Mouse (Mus musculus) cerebellum, postnatal 25 days (tissue): ENCODE measurements around the gene Ifit3b.
"Not testable (repeated sequence)": the region's sequence is repeated elsewhere in the genome, so short reads cannot be mapped to it uniquely, and the experiment has no call there.

Source experiments
- DNase-seq, 2 experiments: peaks; one replicate each; pipeline ENCODE4 v3.0.0; 2021; ENCODE audit warnings: mixed read lengths in 2 of 2

The Ifit3b gene

GRCm38 (mm10) chr19:34607237-34608051 is at the start of gene Ifit3b:
Gene Ifit3b, plus strand, starts transcription at chr19:34607970.
- not testable (repeated sequence) for DNase-seq

DNA sequence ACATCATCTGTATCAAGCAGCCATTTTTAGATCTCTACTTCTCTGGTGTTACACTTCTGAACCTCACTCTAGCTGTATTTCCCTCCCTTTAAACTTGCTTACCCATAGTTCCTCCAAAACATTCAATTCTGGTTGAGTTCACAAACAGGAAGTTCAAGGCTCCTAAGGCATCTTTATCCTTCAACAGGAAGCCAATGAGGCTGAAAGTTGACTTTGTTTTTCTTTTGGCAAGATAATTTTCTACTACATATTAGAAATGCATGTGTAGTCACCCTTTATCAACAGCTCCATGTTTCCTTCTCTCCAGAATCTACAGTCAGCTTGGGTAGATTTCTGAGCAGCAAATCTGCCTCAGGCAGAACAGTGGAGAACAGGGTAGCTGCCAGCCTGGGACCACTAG is 45.2 kb upstream of the Ifit3b start:
- DNase-seq = no peak

GRCm38 (mm10) chr19:34566178-34566784 is 41.5 kb upstream of the Ifit3b start:
- DNase-seq = no peak

DNA sequence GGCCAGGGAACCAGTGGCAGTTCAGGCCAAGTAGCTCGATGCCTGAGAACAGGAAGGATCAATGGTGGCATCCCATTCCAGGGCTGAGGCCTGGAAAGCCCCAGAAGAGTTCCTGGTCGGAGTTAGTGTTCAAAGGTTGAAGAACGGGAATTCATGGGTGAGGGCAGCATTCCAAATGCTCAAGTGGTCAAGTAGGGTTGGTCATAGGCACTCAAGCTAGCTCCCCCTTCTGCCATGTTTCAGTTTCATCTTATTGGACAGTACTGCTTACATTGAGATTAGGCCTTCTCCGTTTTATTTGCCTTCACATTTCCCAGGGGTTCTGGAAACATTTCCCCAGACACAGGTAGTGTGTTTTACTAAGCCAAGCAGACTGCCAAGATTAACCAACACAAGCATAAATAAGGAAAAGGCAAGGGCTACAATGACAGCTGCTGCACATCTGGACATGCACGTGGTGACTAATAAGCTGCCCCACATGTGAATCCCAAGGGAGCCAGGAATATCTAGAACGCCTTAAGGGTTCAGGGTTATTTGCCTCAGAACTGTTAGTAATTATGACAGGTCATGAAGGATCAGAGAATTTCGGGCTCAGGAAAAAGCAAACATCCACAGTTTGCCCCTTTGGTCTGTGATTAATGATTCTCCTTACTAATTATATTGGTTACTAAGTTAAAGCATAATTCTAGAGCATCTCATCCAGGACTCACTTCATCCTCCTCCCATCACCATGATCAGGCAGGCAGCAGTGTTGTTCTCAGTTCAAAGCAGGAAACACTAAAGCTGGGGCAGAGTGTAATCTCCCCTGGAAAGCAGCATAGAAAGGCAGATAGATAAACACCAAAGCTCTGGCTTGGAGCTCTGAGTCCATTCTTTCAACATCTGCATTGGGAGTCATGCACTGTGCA is 38.5 kb upstream of the Ifit3b start:
- no peak for DNase-seq

DNA sequence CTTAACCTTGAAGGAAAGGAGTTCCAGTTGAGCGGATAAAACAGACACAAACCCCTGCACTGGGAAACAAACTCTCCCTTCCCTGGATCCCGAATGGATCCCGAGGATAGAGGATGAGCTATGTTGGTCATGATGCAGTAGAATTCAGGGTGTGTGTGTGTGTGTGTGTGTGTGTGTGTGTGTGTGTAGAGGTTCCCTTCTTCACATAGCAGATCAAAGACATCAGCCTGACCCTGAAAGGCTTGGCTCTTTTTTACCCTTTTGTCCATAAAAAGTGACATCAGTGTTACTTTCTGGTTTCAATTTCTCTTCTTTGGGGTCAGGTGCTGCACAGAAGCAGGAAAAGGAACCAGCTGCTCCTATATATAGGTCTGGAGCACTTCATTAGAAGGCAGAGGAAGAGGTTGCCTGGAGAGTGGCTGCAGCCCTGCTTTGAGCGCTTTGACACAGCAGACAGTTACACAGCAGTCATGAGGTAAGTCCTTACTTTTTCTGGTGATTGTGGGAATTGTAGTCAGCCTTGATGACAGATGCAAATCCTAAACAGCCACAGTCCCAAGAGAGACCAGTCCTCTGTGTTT is 37.8 kb upstream of the Ifit3b start:
- DNase-seq = no peak

- no peak for DNase-seq
These were observed 36.7 kb upstream of the Ifit3b start for GRCm38 (mm10) chr19:34571080-34571479.

GRCm38 (mm10) chr19:34573650-34574049 is 34.1 kb upstream of the Ifit3b start:
- no peak for DNase-seq

GRCm38 (mm10) chr19:34577121-34577520 is 30.6 kb upstream of the Ifit3b start:
- DNase-seq = no peak

DNA sequence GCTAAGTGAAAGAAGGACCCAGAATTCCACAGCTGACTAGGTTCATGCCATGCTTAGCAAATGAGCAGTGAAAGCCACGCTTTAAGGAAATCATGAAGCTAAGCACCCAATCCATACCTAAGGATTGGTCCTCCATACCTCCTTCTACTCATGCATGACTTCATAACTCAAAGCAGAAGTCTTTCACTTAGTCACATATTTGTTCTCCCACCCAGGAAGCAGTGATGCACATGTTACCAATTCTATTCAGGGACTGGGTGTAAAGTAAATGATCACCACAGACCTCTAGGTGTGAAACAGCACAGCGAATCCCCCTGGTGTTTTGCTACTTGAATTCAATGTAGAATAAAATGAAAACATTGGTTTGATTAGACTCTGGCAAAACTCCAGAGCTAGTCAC is 25.1 kb upstream of the Ifit3b start:
- DNase-seq = not testable (repeated sequence)

DNA sequence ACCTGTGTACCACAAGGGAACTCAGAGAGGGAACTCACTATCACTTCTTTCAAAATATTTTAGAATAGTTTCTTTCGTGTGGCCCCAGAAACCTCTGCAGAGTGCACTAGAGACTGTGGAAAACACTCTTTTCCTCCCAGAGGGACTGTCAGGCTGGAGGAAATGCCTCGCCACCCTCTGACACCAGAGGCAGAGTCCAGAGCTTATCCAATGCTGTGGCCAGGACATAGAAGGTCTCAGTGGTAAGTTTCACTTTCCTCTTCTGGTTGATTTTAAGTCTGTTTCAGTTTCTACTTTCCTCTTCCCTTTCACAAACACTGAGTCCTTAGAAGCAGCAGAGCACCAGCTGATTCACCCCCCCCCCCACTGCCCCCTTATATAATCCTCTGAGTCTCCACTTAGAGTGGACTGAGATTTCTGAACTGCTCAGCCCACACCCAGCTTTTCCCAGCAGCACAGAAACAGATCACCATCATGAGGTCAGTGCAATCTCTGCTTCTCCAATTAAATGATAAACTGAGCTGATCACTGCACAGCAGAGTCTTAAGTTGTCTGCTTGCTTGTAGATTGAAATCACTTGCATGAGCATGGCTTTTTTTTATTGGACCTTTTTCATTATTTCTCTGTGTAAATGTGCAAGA is 24.5 kb upstream of the Ifit3b start, which contains the start of gene Ifit3:
TSS of gene Ifit3 (plus strand) at position 406 of the 641 bp plus-strand sequence.
- not testable (repeated sequence) for DNase-seq

- DNase-seq = not testable (repeated sequence)
These were observed 21.9 kb upstream of the Ifit3b start for GRCm38 (mm10) chr19:34585740-34586458.

GRCm38 (mm10) chr19:34587898-34588692 is 19.7 kb upstream of the Ifit3b start:
- not testable (repeated sequence) for DNase-seq

DNA sequence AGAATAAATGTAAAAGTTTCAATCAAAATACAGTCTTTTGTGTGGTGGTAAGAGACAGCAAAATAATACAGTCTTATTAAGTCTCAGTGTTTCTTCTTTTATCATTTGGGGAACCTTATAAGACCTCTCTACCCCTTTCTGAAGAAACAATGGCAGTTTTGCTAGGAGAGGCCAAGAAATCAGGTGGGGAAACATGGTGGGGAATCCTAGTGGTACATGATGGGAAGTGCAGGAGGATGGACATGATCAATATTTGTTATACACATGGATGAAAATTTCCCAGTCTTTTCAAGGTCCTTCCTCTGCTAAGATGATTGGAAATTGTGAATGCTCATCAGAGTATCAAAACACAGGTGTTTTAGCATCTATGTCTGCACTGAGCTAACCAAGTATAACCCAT is 18.8 kb upstream of the Ifit3b start:
- no peak for DNase-seq

DNA sequence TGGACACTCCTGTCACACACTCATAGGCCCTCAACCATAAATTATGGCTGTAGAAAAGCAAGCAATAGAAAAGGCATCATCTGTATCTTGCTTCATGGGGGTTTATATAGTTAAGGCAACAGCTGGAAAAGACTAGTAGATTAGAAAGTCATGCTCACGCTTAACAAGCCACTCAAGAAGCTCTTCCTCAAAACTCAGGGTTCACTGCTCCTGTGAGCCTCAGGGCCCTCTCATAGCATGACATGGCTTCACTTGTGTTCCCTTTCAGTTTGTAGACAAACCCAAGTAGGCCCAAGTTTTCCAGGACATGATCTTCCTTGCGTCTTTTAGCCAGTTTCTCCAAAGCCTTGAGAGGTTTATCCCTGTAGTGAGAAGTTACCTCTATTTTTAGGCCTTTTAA is 14.3 kb upstream of the Ifit3b start:
- no peak for DNase-seq

DNA sequence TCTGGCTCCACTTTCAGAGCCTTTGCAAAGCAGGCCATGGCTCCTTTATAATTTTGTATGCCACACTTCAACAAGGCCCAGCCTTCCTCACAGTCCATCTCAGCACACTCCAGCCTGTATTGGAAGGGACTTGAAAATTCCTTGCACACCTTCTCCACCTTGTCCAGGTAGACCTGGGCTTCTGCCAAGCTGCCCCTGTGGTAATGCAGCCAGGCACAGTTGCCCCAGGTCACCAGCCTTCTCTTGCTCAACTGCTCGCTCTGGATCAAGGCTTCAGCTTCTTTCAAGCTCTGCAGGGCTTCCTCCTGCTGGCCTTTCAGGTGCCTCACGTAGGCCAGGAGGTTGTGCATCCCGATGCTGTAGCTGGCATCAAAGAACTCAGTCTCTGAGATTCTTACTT is 13.2 kb upstream of the Ifit3b start:
- not testable (repeated sequence) for DNase-seq

DNA sequence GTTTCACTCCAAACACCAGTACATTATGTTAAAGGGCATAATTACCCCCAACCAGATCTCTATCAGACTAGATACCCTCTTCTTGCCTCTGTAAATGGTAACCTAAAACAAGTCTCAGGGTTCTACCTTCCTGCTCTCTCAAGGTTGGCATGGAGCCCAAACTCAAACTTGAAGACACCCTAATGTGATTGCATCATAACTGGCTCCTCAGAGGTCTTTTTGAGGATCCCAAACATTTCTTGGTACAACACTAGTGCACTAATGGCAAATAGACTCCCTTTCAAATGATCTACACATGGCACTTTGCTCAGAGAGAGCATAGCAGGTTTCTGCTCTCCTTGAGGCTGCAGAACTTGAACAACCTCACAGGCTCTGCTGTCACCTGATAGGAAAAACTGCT is 11.0 kb upstream of the Ifit3b start:
- DNase-seq = no peak

DNA sequence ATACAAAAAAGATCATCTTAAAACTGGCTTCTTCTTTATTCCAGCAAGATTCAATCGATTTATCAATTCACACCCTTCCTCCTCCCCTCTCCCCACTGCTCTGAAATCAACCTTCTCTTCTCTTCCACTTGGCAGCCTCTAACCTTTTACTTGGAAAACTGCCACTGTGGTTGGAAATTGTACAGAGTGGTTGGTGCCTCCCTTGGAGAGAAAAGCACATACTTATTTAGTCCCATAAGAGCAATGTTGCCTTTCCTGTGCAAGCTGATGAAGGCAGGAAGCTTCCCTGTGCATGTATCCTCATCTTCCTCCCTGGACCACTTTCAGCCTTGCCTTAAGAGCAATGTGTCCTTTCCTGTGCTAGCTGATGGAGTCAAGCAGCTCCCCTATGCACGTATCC is 9.4 kb upstream of the Ifit3b start:
- peak; percentile 58 to 70 for DNase-seq

GRCm38 (mm10) chr19:34599250-34599649 is 8.5 kb upstream of the Ifit3b start:
- DNase-seq = not testable (repeated sequence)

- DNase-seq = not testable (repeated sequence)
These were observed 5.9 kb upstream of the Ifit3b start, which contains the start of gene Ifit1bl1 for GRCm38 (mm10) chr19:34601888-34602287. Gene Ifit1bl1, minus strand, starts transcription at chr19:34601956.

- DNase-seq = no peak
These were observed 2.3 kb upstream of the Ifit3b start for GRCm38 (mm10) chr19:34605472-34605871.

DNA sequence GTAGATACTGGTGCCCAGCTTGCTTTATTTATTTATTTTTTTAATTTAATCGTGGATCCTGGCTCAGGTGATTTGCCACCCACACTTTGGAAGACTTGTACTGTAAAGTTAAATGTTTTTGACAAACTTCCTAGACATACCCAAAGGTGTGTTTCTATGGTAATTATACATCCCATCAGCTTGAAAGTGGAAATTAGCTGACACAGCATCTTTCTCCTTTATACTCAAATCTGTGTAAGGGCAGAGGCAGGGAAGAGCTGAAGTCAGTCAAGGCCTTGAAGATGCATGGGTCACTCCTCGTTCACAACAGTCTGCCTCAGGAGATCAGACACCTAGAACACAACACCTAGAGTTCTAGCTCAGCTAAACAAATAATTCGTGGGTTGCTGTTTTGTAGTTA is 2.3 kb downstream of the Ifit3b start:
- not testable (repeated sequence) for DNase-seq
